Mouse (Mus musculus) kidney, postnatal 0 days (tissue): ENCODE measurements around the gene Grik4. TPM values are rescaled to one million over a fixed set of nuclear protein-coding genes. Genes with fewer than 3 reads are reported as not detected.
A peak's percentile ranks its signal among the peaks of the same experiment; 100 is the strongest.

Experiments
- ATAC-seq: fragments of 200-750 bp; cut with Nextera tagmentation; replicated peaks from 2 replicates; pipeline ENCODE4 v1.8.0; 2017; ENCODE audit warnings: low read depth, moderate number of reproducible peaks, moderate TSS enrichment, moderate library complexity; ENCODE audit not compliant: low FRiP score
- DNase-seq: peaks from one replicate; pipeline ENCODE4 v3.0.0-alpha.2; 2016; ENCODE audit warnings: low spot score
- H3K27ac ChIP-seq: fragments of 300-500 bp; sonication (generic); 2 replicates; pipeline ENCODE4 v1.5.1; 2014; ENCODE audit warnings: mild to moderate bottlenecking
- H3K27me3 ChIP-seq: fragments of 300-500 bp; sonication (generic); 2 replicates; pipeline ENCODE4 v1.6.1; 2014; ENCODE audit warnings: low read length, mixed read lengths; ENCODE audit not compliant: insufficient read depth
- H3K36me3 ChIP-seq: fragments of 300-500 bp; sonication (generic); 2 replicates; pipeline ENCODE4 v1.6.1; 2014; ENCODE audit warnings: low read length, mixed read lengths; ENCODE audit not compliant: insufficient read depth
- H3K4me1 ChIP-seq: fragments of 300-500 bp; sonication (generic); replicated peaks from 2 replicates; pipeline ENCODE4 v1.6.1; 2014; ENCODE audit warnings: antibody characterized with exemption, low read length, mixed read lengths; ENCODE audit not compliant: insufficient read depth
- H3K4me2 ChIP-seq: fragments of 300-500 bp; sonication (generic); 2 replicates; pipeline ENCODE4 v1.6.1; 2014; ENCODE audit warnings: mild to moderate bottlenecking, low read length, moderate library complexity, mixed read lengths
- H3K4me3 ChIP-seq: fragments of 300-500 bp; sonication (generic); replicated peaks from 2 replicates; pipeline ENCODE4 v1.5.1; 2014; ENCODE audit warnings: low read depth, low read length
- H3K9ac ChIP-seq: fragments of 300-500 bp; sonication (generic); 2 replicates; pipeline ENCODE4 v1.6.1; 2014; ENCODE audit warnings: low read depth, low read length
- H3K9me3 ChIP-seq: fragments of 300-500 bp; sonication (generic); replicated peaks from 2 replicates; pipeline ENCODE4 v1.6.1; 2016; ENCODE audit warnings: low read length, inconsistent platforms, mixed read lengths
- CTCF ChIP-seq: IDR thresholded peaks from 2 replicates; pipeline ENCODE4 v1.5.1; 2016; ENCODE audit warnings: antibody characterized with exemption, low read depth, mild to moderate bottlenecking, moderate library complexity
- whole genome bisulfite sequencing: fragments of 180-500 bp; shearing (Covaris S2); extraction: QIAGEN DNeasy Blood & Tissue Kit; methylation state at CpG from one replicate; pipeline ENCODE4 v1.1.7; 2014; 5-methylcytosine and 5-hydroxymethylcytosine counted together
- polyA plus RNA-seq: library from polyadenylated mRNA; unstranded; fragments of >200 nt; fragmentation: Nextera tagmentation; extraction: Ambion mirVana; gene quantifications from 2 replicates; pipeline ENCODE4 v1.2.1, GENCODE M21; 2015

Grik4 gene
- polyA plus RNA-seq, 1 experiment from 2014 or later: 2.0 TPM

DNA sequence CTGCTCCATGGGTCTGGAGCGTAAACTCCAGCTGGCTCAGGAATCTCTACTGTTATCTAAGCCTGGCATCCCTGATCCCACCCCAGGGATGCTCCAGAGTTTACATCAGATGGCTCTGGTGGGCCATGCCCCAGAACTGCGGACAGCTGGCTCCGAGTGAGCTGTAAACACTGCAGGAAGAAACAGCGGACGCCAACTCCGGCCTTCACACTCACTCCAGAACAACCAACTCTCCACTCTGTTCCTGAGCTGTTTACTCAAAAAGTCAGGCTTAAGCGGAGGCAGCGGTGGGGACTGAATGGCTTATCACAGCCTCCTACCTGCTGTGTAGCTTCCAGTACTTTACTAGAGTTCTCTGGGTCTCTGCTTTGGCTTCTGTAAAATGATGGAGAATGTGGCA lies 150.7 kb downstream of the Grik4 start:
- DNase-seq (no peak), ATAC-seq (no peak)
- Histone ChIP-seq H3K9me3 (no peaks in the 10 kb centered on the region), H3K9ac (no peak overlapping the region), H3K4me3 (no peak overlapping the region), H3K27ac (no peak overlapping the region), H3K4me2 (no peak overlapping the region), H3K36me3 (no peaks in the 10 kb centered on the region), H3K4me1 (peaks cover 4% of the 10 kb centered on the region; the same call in 1 of the 2 replicates), H3K27me3 (no peaks in the 10 kb centered on the region)
- WGBS: 83% methylated on average over 8 of the region's 8 CpGs
- no peak for TF ChIP-seq CTCF

DNA sequence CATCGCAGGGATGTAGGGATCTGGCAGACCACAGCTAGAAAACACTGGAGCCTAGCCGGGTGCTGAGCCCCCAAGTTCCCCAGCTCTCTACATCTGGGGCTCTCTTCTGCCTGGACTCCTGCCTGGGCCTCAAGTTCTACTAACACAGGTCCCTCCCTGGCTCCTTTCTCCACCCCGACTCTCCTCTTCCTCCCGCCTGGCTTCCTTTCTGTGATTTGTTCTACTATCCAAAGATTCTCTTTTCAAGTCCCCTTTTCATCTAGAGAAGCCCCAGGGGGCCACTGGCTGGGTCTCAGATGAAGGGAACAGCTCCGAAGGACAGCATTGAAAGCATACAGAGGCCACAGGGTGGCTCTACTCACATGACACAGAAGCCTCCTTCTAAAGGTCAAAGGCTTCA lies 151.9 kb downstream of the Grik4 start:
- DNase-seq (no peak), ATAC-seq (no peak)
- no peak overlapping the region for H3K27ac ChIP-seq
- H3K27me3 ChIP-seq: no peaks in the 10 kb centered on the region
- WGBS: 64% methylated on average over 5 of the region's 5 CpGs
- peaks cover 4% of the 10 kb centered on the region; the same call in 1 of the 2 replicates for H3K4me1 ChIP-seq
- H3K36me3 ChIP-seq: no peaks in the 10 kb centered on the region
- no peak overlapping the region for H3K4me2 ChIP-seq
- no peaks in the 10 kb centered on the region for H3K9me3 ChIP-seq
- TF ChIP-seq CTCF: no peak
- H3K4me3 ChIP-seq: no peak overlapping the region
- no peak overlapping the region for H3K9ac ChIP-seq

DNA sequence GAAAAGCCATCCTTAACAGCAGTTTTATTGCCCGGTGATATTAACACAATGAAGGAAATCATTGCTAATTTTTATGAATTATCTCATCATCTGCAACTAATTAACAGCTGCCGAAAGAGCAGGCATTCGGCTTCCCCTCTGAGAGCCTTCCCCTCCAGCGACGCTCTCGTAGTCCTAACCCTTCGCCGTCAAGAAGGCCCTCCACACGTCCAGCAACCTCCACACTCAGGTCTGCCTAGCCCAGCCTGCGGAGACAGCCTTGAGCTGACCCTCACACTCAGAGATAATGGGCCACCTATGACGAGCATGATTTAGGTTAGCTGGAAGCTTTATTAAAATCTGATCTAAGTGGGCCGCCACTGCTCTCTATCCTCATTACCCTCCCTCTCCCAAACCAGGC lies 152.5 kb downstream of the Grik4 start:
- ATAC-seq: no peak
- H3K27ac ChIP-seq: no peak overlapping the region
- no peak overlapping the region for H3K9ac ChIP-seq
- no peaks in the 10 kb centered on the region for H3K27me3 ChIP-seq
- no peak overlapping the region for H3K4me3 ChIP-seq
- peaks cover 4% of the 10 kb centered on the region; the same call in 1 of the 2 replicates for H3K4me1 ChIP-seq
- WGBS: 85% methylated on average over 12 of the region's 12 CpGs
- no peak overlapping the region for H3K4me2 ChIP-seq
- no peaks in the 10 kb centered on the region for H3K36me3 ChIP-seq
- no peaks in the 10 kb centered on the region for H3K9me3 ChIP-seq
- TF ChIP-seq CTCF: no peak
- DNase-seq: no peak

DNA sequence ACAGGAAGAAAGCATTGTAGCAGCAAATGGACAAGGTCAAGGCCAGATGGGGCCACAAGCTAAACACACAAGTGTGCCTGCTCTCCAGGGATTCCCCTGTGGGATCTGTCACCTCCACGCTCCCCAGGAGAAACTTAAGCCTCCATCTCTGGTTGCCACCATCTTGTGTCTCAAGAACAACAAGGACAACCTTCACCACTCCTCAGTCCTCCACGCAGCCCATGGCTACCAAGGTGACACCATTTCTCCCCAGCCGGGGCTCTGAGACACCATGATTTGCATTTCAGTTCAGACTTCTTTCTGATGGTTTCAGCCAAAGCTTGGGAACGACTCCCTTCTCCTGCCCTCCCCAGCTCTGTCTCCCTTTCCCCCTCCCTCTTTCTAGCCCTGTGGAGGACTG lies 152.9 kb downstream of the Grik4 start:
- DNase-seq (no peak), ATAC-seq (no peak)
- Histone ChIP-seq H3K4me3 (no peak overlapping the region), H3K27me3 (no peaks in the 10 kb centered on the region), H3K27ac (no peak overlapping the region), H3K4me1 (peaks cover 4% of the 10 kb centered on the region; the same call in 1 of the 2 replicates), H3K9me3 (no peaks in the 10 kb centered on the region), H3K36me3 (no peaks in the 10 kb centered on the region), H3K9ac (no peak overlapping the region), H3K4me2 (no peak overlapping the region)
- 69% methylated on average over 4 of the region's 4 CpGs for WGBS
- no peak for TF ChIP-seq CTCF

DNA sequence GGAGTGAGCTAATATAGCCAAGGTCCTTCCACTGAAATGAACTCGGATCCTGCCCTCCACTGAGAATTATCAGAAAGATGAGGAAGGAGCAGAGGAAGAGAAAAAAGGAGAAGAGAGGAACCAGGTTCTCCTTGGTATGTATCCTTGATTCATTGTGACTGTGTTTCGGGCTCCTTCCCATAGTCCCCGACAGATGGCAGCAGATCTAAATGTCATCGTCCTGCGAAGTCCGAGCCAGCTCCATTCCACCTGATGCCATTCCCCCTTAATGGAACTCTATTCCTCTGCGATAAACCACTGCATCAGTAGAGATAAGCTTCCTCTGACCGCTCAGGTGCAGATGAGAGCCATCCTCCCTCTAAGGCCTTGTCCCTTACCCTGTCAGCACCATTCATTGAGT lies 155.8 kb downstream of the Grik4 start:
- peak; percentile 82 for TF ChIP-seq CTCF
- Histone ChIP-seq H3K36me3 (no peaks in the 10 kb centered on the region), H3K9ac (no peak overlapping the region), H3K4me2 (no peak overlapping the region), H3K27me3 (no peaks in the 10 kb centered on the region), H3K4me3 (no peak overlapping the region), H3K27ac (no peak overlapping the region), H3K9me3 (no peaks in the 10 kb centered on the region), H3K4me1 (no peaks in the 10 kb centered on the region)
- DNase-seq: peak; percentile 87
- no peak for ATAC-seq
- WGBS: 23% methylated on average over 8 of the region's 8 CpGs

DNA sequence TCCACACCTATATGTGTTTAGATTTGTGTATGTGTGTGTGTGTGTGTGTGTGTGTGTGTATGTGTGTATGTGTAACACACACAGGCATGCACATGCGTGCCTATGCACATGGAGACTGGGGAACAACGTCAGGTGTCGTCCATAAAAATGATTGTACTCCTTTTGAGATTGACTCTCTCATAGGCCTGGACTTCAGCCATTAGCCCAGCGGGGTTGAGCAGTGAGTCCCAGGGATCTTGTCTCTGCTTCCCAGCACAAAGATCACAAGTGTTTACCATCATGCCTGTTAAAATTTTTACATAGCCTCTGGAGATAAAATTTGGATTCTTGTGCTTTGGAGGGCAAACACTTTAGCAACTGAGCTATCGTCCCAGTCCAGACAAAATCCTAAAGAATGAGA lies 157.4 kb downstream of the Grik4 start:
- no peak overlapping the region for H3K9ac ChIP-seq
- no peak overlapping the region for H3K4me3 ChIP-seq
- no peak overlapping the region for H3K4me2 ChIP-seq
- no peak for ATAC-seq
- no peaks in the 10 kb centered on the region for H3K27me3 ChIP-seq
- H3K9me3 ChIP-seq: no peaks in the 10 kb centered on the region
- no peaks in the 10 kb centered on the region for H3K36me3 ChIP-seq
- no peak overlapping the region for H3K27ac ChIP-seq
- H3K4me1 ChIP-seq: no peaks in the 10 kb centered on the region
- TF ChIP-seq CTCF: no peak
- DNase-seq: no peak
- WGBS: 91% methylated on average over 5 of the region's 5 CpGs

DNA sequence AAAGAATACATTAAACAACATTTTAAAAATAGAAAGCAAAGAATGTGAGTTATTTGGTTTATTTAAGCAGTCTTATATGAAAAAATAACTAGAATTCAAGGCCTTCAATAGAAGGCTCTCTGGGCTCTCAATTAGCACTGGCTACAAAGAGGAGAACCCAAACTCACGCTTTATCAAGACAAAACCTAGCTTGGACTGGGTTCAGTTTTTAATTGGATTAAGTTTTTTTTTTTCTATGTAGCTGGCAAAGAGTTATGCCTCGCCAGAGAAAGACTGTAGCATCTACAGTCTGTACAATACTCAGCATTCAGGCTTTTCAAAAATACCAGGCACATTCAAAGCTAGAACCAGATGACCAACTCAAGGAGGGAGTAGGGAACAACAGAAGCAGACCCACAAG lies 158.0 kb downstream of the Grik4 start:
- Histone ChIP-seq H3K4me1 (no peaks in the 10 kb centered on the region), H3K4me2 (no peak overlapping the region), H3K27ac (no peak overlapping the region), H3K27me3 (no peaks in the 10 kb centered on the region), H3K9ac (no peak overlapping the region), H3K4me3 (no peak overlapping the region), H3K36me3 (no peaks in the 10 kb centered on the region), H3K9me3 (no peaks in the 10 kb centered on the region)
- ATAC-seq: no peak
- TF ChIP-seq CTCF: no peak
- 81% methylated on average over 2 of the region's 2 CpGs for WGBS
- DNase-seq: peak; percentile 17
